Mouse (Mus musculus): ENCODE results near the gene Natd1. TPM values are rescaled to one million over a fixed set of nuclear protein-coding genes. Genes with fewer than 3 reads are reported as not detected.
"Not testable (repeated sequence)": the region's sequence is repeated elsewhere in the genome, so short reads cannot be mapped to it uniquely, and the experiment has no call there.

The Natd1 gene
- total and polyA plus RNA-seq, 2 experiments = 1.1 to 6.6 TPM

DNA sequence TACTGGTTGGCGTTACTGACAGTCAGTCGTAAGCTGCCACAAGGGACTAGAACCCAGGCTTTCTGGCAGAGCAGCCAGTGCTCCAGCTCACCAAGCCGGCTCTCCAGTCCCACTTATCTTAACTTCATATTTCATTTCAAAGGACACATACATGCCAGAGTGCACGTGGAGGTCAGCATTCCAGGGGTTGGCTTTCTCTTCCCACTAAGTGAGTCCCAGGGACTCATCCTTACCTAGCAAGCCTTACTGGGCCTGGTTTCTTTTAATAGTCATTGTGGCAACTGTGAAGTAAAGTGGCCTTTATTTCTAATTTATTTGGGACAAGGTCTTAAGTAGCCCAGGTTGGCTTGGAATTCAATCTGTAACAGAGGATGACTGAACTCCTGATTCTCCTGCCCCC lies 43.1 kb downstream of the Natd1 start:
- H3K36me3 ChIP-seq (ENCODE audit: control insufficient read depth, insufficient read depth, low read length) = no peaks in the 10 kb centered on the region

DNA sequence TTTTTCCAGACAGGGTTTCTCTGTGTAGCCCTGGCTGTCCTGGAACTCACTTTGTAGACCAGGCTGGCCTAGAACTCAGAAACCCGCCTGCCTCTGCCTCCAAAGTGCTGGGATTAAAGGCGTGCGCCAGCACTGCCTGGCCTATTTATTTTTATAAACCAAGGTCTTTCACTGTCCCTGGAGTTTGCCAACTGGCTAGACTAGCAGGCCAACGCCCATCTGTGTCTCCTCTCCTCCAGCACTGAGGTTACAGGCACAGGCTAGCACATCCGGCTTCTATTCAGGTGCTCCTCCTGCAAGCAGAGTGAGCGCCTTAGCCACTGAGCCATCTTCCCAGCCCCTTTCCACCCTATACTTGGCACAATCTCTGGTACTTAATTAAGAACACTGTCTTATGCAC lies 45.1 kb downstream of the Natd1 start:
- DNase-seq (ENCODE audit: extremely low read depth, low read depth, low spot score) = peak; percentile 66
- not testable (repeated sequence) for H3K36me3 ChIP-seq (ENCODE audit: control insufficient read depth, insufficient read depth, low read length); H3K9ac ChIP-seq (ENCODE audit: low read depth, low read length); H3K27me3 ChIP-seq (ENCODE audit: control insufficient read depth, insufficient read depth, low read length); H3K4me3 ChIP-seq (ENCODE audit: insufficient read depth, low read depth, low read length)
- H3K4me1 ChIP-seq (ENCODE audit: control insufficient read depth, insufficient read depth, low read length) = peaks cover 48% of the 10 kb centered on the region
- WGBS = 43% methylated on average over 6 of the region's 6 CpGs
- 0 out of 2 replicates have a peak overlapping the region, but pooled peaks have one; percentile 7 for H3K27ac ChIP-seq (replicated peaks; ENCODE audit: insufficient read depth, low read depth, low read length)
- peaks cover 62% of the 10 kb centered on the region for H3K79me2 ChIP-seq (ENCODE audit: control insufficient read depth, insufficient read depth, low read length)

More for the DNA sequence above, 43.1 kb downstream of the Natd1 start:
- WGBS = 70% methylated on average over 4 of the region's 4 CpGs
- H3K79me2 ChIP-seq (ENCODE audit: control insufficient read depth, insufficient read depth, low read length) = peaks cover 65% of the 10 kb centered on the region
- H3K4me3 ChIP-seq (ENCODE audit: insufficient read depth, low read depth, low read length) = no peak overlapping the region
- H3K9ac ChIP-seq (ENCODE audit: low read depth, low read length) = no peak overlapping the region
- no peaks in the 10 kb centered on the region for H3K27me3 ChIP-seq (ENCODE audit: control insufficient read depth, insufficient read depth, low read length)
- H3K27ac ChIP-seq (replicated peaks; ENCODE audit: insufficient read depth, low read depth, low read length) = no peak overlapping the region
- peaks cover 40% of the 10 kb centered on the region for H3K4me1 ChIP-seq (ENCODE audit: control insufficient read depth, insufficient read depth, low read length)
- no peak for TF ChIP-seq CTCF (IDR thresholded peaks at IDR 0.05; ENCODE audit: low read depth, low read length)
- no peak for TF ChIP-seq POLR2A (IDR thresholded peaks at IDR 0.05; ENCODE audit: extremely low read depth, insufficient read depth, low read length)
- no peak for DNase-seq (ENCODE audit: extremely low read depth, low read depth, low spot score)

- WGBS = 56% methylated on average over 8 of the region's 8 CpGs
- no peak overlapping the region for H3K9ac ChIP-seq (ENCODE audit: low read depth, low read length)
- no peaks in the 10 kb centered on the region for H3K27me3 ChIP-seq (ENCODE audit: control insufficient read depth, insufficient read depth, low read length)
- DNase-seq (ENCODE audit: extremely low read depth, low read depth, low spot score) = no peak
- H3K4me1 ChIP-seq (ENCODE audit: control insufficient read depth, insufficient read depth, low read length) = peaks cover 46% of the 10 kb centered on the region
- no peak overlapping the region for H3K27ac ChIP-seq (replicated peaks; ENCODE audit: insufficient read depth, low read depth, low read length)
- H3K36me3 ChIP-seq (ENCODE audit: control insufficient read depth, insufficient read depth, low read length) = peaks cover 5% of the 10 kb centered on the region; the same call in 1 of the 2 replicates
- TF ChIP-seq POLR2A (IDR thresholded peaks at IDR 0.05; ENCODE audit: extremely low read depth, insufficient read depth, low read length) (no peak), CTCF (IDR thresholded peaks at IDR 0.05; ENCODE audit: low read depth, low read length) (no peak)
- no peak overlapping the region for H3K4me3 ChIP-seq (ENCODE audit: insufficient read depth, low read depth, low read length)
- H3K79me2 ChIP-seq (ENCODE audit: control insufficient read depth, insufficient read depth, low read length) = peaks cover 53% of the 10 kb centered on the region
These were observed 46.6 kb downstream of the Natd1 start for GRCm38 (mm10) chr11:60867904-60868303.

GRCm38 (mm10) chr11:60867456-60867855 lies 47.1 kb downstream of the Natd1 start:
- no peak overlapping the region for H3K9ac ChIP-seq (ENCODE audit: low read depth, low read length)
- H3K27ac ChIP-seq (replicated peaks; ENCODE audit: insufficient read depth, low read depth, low read length) = no peak overlapping the region
- H3K36me3 ChIP-seq (ENCODE audit: control insufficient read depth, insufficient read depth, low read length) = peaks cover 5% of the 10 kb centered on the region; the same call in 1 of the 2 replicates
- no peak overlapping the region for H3K4me3 ChIP-seq (ENCODE audit: insufficient read depth, low read depth, low read length)
- DNase-seq (ENCODE audit: extremely low read depth, low read depth, low spot score) = peak; percentile 74
- TF ChIP-seq POLR2A (IDR thresholded peaks at IDR 0.05; ENCODE audit: extremely low read depth, insufficient read depth, low read length) = no peak
- no peak for TF ChIP-seq CTCF (IDR thresholded peaks at IDR 0.05; ENCODE audit: low read depth, low read length)
- H3K4me1 ChIP-seq (ENCODE audit: control insufficient read depth, insufficient read depth, low read length) = peaks cover 46% of the 10 kb centered on the region
- H3K27me3 ChIP-seq (ENCODE audit: control insufficient read depth, insufficient read depth, low read length) = no peaks in the 10 kb centered on the region
- H3K79me2 ChIP-seq (ENCODE audit: control insufficient read depth, insufficient read depth, low read length) = peaks cover 49% of the 10 kb centered on the region
- 20% methylated on average over 3 of the region's 3 CpGs for WGBS

- peaks cover 41% of the 10 kb centered on the region for H3K79me2 ChIP-seq (ENCODE audit: control insufficient read depth, insufficient read depth, low read length)
- peaks cover 5% of the 10 kb centered on the region; the same call in 1 of the 2 replicates for H3K36me3 ChIP-seq (ENCODE audit: control insufficient read depth, insufficient read depth, low read length)
- WGBS = 21% methylated on average over 2 of the region's 2 CpGs
- no peak overlapping the region for H3K9ac ChIP-seq (ENCODE audit: low read depth, low read length)
- H3K27me3 ChIP-seq (ENCODE audit: control insufficient read depth, insufficient read depth, low read length) = no peaks in the 10 kb centered on the region
- peak; percentile 72 for DNase-seq (ENCODE audit: extremely low read depth, low read depth, low spot score)
- H3K4me1 ChIP-seq (ENCODE audit: control insufficient read depth, insufficient read depth, low read length) = peaks cover 51% of the 10 kb centered on the region
- TF ChIP-seq CTCF (IDR thresholded peaks at IDR 0.05; ENCODE audit: low read depth, low read length) = no peak
- TF ChIP-seq POLR2A (IDR thresholded peaks at IDR 0.05; ENCODE audit: extremely low read depth, insufficient read depth, low read length) = no peak
- H3K27ac ChIP-seq (replicated peaks; ENCODE audit: insufficient read depth, low read depth, low read length) = no peak overlapping the region
- H3K4me3 ChIP-seq (ENCODE audit: insufficient read depth, low read depth, low read length) = no peak overlapping the region
These were observed 48.5 kb downstream of the Natd1 start for GRCm38 (mm10) chr11:60866021-60866420.

GRCm38 (mm10) chr11:60864916-60865315 lies 49.6 kb downstream of the Natd1 start:
- Histone ChIP-seq H3K27me3 (ENCODE audit: control insufficient read depth, insufficient read depth, low read length) (no peaks in the 10 kb centered on the region), H3K79me2 (ENCODE audit: control insufficient read depth, insufficient read depth, low read length) (peaks cover 38% of the 10 kb centered on the region), H3K4me3 (ENCODE audit: insufficient read depth, low read depth, low read length) (no peak overlapping the region), H3K9ac (ENCODE audit: low read depth, low read length) (no peak overlapping the region), H3K27ac (replicated peaks; ENCODE audit: insufficient read depth, low read depth, low read length) (no peak overlapping the region), H3K4me1 (ENCODE audit: control insufficient read depth, insufficient read depth, low read length) (peaks cover 46% of the 10 kb centered on the region), H3K36me3 (ENCODE audit: control insufficient read depth, insufficient read depth, low read length) (peaks cover 5% of the 10 kb centered on the region; the same call in 1 of the 2 replicates)
- DNase-seq (ENCODE audit: extremely low read depth, low read depth, low spot score) = peak; percentile 75
- WGBS = 42% methylated on average over 14 of the region's 14 CpGs
- TF ChIP-seq POLR2A (IDR thresholded peaks at IDR 0.05; ENCODE audit: extremely low read depth, insufficient read depth, low read length) = no peak
- no peak for TF ChIP-seq CTCF (IDR thresholded peaks at IDR 0.05; ENCODE audit: low read depth, low read length)

All from liver, adult 2 months (tissue).